Mouse (Mus musculus): ENCODE measurements around the gene Tpgs1. TPM values are rescaled to one million over a fixed set of nuclear protein-coding genes. Genes with fewer than 3 reads are reported as not detected.

Gene Tpgs1
- polyA plus RNA-seq, 1 experiment from 2014 or later, result 76.6 TPM

DNA sequence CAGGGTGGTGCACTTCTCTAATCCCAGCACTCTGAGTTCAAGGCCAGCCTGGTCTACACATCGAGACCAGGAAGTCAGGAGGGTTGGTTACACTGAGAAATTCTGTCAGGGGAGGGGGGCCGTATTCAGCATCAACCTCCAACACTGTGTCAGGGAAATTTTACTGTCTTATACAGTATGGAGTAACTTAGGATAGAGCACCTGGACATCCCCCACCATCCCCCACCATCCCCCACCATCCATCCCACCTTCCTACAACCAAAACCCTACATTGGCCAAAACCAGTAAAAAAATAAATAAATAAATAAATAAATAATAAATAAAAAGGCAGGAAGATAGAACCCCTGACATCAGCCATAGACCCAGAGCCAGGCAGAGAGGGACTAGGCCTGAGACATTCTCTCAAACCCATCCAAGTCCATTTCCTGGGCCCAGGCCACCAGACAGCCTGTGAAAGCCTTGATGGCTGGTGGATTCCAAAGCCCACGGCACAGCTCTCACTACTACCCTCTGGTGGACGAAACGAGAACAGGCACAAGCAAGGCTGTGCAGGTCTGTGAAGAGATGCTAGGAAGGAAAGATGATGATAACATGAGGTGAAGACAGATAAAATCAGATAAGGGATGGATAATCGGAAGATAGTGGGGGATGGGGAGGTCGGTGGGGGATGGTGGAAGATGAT, 20.0 kb upstream of the Tpgs1 start:
- no peak overlapping the region for H3K4me3 ChIP-seq
- peaks cover 8% of the 10 kb centered on the region for H3K4me1 ChIP-seq (replicated peaks)
- no peaks in the 10 kb centered on the region; the same call in 1 of the 2 replicates for H3K27me3 ChIP-seq (ENCODE audit: insufficient read depth, poor library complexity, severe bottlenecking)
- no peaks in the 10 kb centered on the region for H3K36me3 ChIP-seq
- no peaks in the 10 kb centered on the region for H3K9me3 ChIP-seq
- 31% methylated on average over 7 of the region's 7 CpGs for WGBS
- DNase-seq (ENCODE audit: low spot score), result peak; percentile 79
- no peak overlapping the region for H3K27ac ChIP-seq

DNA sequence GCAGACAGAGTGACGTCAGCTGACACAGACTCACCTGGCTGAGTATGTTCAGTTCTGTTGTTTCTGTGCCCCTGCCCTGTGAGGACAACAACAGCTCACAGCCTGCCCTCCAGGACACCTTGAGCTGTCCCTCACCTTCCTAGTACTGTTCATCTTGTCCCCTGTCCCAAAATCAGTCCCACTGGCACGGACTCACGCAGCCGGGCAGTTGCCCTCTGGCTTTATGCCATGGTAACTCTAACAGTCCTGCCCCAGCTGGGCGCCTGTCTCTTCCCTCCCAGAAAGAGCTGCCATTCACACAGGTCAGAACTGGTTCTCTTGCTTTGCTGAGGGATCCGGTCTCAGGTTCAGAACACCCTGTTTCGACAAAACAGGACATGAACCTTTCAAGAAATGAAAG, 16.4 kb upstream of the Tpgs1 start:
- Histone ChIP-seq H3K27me3 (ENCODE audit: insufficient read depth, poor library complexity, severe bottlenecking) (no peaks in the 10 kb centered on the region; the same call in 1 of the 2 replicates), H3K4me3 (no peak overlapping the region), H3K4me1 (replicated peaks) (peaks cover 10% of the 10 kb centered on the region), H3K9me3 (no peaks in the 10 kb centered on the region), H3K27ac (no peak overlapping the region), H3K36me3 (no peaks in the 10 kb centered on the region)
- 90% methylated on average over 7 of the region's 7 CpGs for WGBS
- no peak for DNase-seq (ENCODE audit: low spot score)

GRCm38 (mm10) chr10:79654946-79655395, 14.2 kb upstream of the Tpgs1 start:
- H3K9me3 ChIP-seq, result no peaks in the 10 kb centered on the region
- no peaks in the 10 kb centered on the region; the same call in 1 of the 2 replicates for H3K27me3 ChIP-seq (ENCODE audit: insufficient read depth, poor library complexity, severe bottlenecking)
- 45% methylated on average over 1 of the region's 1 CpGs for WGBS
- peak; percentile 51 for DNase-seq (ENCODE audit: low spot score)
- H3K27ac ChIP-seq, result no peak overlapping the region
- peaks cover 10% of the 10 kb centered on the region for H3K4me1 ChIP-seq (replicated peaks)
- no peaks in the 10 kb centered on the region for H3K36me3 ChIP-seq
- H3K4me3 ChIP-seq, result no peak overlapping the region

DNA sequence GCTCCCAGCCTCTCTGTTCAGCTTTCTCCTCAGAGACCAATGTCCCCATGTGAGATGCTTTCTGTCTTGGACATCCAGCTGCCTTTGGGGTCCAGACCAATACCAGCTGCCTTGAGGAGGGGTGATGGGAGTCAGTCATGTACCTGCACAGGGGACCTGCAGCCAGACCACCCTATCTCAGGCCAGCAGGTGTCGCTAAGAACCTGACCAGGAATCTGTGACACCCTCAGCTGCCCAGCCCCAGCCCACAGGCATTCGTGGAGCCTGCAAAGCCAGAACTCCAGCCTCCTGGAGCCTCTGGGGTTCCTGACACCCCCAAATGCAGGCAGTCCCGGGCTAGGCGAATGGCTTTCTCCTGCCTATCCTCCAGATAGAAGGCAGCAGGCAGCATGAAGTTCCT, 10.3 kb upstream of the Tpgs1 start:
- Histone ChIP-seq H3K9me3 (no peaks in the 10 kb centered on the region), H3K27me3 (ENCODE audit: insufficient read depth, poor library complexity, severe bottlenecking) (no peaks in the 10 kb centered on the region), H3K27ac (no peak overlapping the region), H3K4me3 (no peak overlapping the region), H3K36me3 (no peaks in the 10 kb centered on the region), H3K4me1 (replicated peaks) (peaks cover 20% of the 10 kb centered on the region)
- 21% methylated on average over 4 of the region's 4 CpGs for WGBS
- no peak for DNase-seq (ENCODE audit: low spot score)

DNA sequence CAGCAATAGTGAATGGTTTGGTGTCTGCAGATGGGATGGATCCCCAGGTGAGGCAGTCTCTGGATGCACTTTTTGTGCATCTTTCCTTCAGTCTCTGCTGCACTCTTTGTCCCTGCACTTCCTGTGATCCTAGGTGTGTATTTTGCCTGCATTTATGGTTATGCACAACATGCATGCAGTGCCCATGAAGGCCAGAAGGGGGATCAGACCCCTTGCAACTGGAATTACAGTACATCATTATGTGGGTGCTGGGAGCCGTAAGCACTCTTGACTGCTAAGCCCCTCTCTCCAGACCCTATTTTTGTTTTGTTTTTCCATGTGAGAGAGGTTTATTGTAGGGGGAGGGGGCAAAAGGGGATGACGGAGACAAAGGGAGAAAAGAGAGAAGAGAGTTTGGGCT, 8.9 kb upstream of the Tpgs1 start:
- 86% methylated on average over 2 of the region's 2 CpGs for WGBS

GRCm38 (mm10) chr10:79661861-79662260, 7.3 kb upstream of the Tpgs1 start:
- 0 out of 2 replicates have a peak overlapping the region, but pooled peaks have one; percentile 36 for H3K27ac ChIP-seq
- WGBS, result 62% methylated on average over 3 of the region's 3 CpGs
- no peaks in the 10 kb centered on the region for H3K27me3 ChIP-seq (ENCODE audit: insufficient read depth, poor library complexity, severe bottlenecking)

More for the DNA sequence above, 8.9 kb upstream of the Tpgs1 start:
- Histone ChIP-seq H3K36me3 (no peaks in the 10 kb centered on the region), H3K4me1 (replicated peaks) (peaks cover 21% of the 10 kb centered on the region), H3K27me3 (ENCODE audit: insufficient read depth, poor library complexity, severe bottlenecking) (no peaks in the 10 kb centered on the region), H3K27ac (no peak overlapping the region), H3K9me3 (no peaks in the 10 kb centered on the region), H3K4me3 (no peak overlapping the region)
- no peak for DNase-seq (ENCODE audit: low spot score)

GRCm38 (mm10) chr10:79664131-79664665, 5.0 kb upstream of the Tpgs1 start, which contains the start of gene Madcam1:
Madcam1 (plus strand) TSS chr10:79664559.
- no peak within 1 kb of the TSS for H3K4me3 ChIP-seq
- 12% methylated on average over 13 of the region's 13 CpGs for WGBS

More at GRCm38 (mm10) chr10:79661861-79662260, 7.3 kb upstream of the Tpgs1 start:
- peaks cover 22% of the 10 kb centered on the region for H3K4me1 ChIP-seq (replicated peaks)
- no peak for DNase-seq (ENCODE audit: low spot score)
- no peak overlapping the region for H3K4me3 ChIP-seq
- H3K36me3 ChIP-seq, result no peaks in the 10 kb centered on the region
- H3K9me3 ChIP-seq, result no peaks in the 10 kb centered on the region

GRCm38 (mm10) chr10:79665051-79665450, 4.1 kb upstream of the Tpgs1 start:
- Histone ChIP-seq H3K27ac (no peak overlapping the region), H3K4me1 (replicated peaks) (peaks cover 30% of the 10 kb centered on the region), H3K27me3 (ENCODE audit: insufficient read depth, poor library complexity, severe bottlenecking) (no peaks in the 10 kb centered on the region), H3K4me3 (no peak overlapping the region), H3K9me3 (no peaks in the 10 kb centered on the region), H3K36me3 (no peaks in the 10 kb centered on the region)
- WGBS, result 89% methylated on average over 8 of the region's 8 CpGs
- no peak for DNase-seq (ENCODE audit: low spot score)

More at GRCm38 (mm10) chr10:79664131-79664665, 5.0 kb upstream of the Tpgs1 start, which contains the start of gene Madcam1:
- Histone ChIP-seq H3K27me3 (ENCODE audit: insufficient read depth, poor library complexity, severe bottlenecking) (no peaks in the 10 kb centered on the region), H3K36me3 (no peaks in the 10 kb centered on the region), H3K9me3 (no peaks in the 10 kb centered on the region), H3K4me1 (replicated peaks) (peaks cover 28% of the 10 kb centered on the region), H3K27ac (no peak within 1 kb of the TSS)
- DNase-seq (ENCODE audit: low spot score), result peak; percentile 87

DNA sequence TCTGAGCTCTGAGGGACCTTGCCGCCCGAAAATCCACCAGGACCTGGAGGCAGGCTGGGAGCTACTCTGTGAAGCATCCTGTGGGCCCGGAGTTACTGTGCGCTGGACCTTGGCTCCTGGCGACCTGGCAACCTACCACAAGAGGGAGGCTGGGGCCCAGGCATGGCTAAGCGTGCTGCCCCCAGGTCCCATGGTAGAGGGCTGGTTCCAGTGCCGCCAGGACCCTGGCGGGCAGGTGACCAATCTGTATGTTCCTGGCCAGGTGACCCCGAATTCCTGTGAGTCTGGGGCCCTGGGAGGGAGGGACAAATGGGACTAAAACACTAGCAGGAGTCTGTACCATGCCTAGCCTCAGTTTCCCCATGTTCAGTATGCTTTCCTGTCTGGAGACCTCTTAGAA, 2.7 kb upstream of the Tpgs1 start:
- Histone ChIP-seq H3K36me3 (0 out of 2 replicates have a peak, but pooled peaks cover 2% of the 10 kb centered on the region), H3K27ac (no peak overlapping the region), H3K4me3 (no peak overlapping the region), H3K9me3 (no peaks in the 10 kb centered on the region), H3K4me1 (replicated peaks) (peaks cover 40% of the 10 kb centered on the region), H3K27me3 (ENCODE audit: insufficient read depth, poor library complexity, severe bottlenecking) (no peaks in the 10 kb centered on the region)
- WGBS, result 70% methylated on average over 9 of the region's 9 CpGs
- DNase-seq (ENCODE audit: low spot score), result no peak

DNA sequence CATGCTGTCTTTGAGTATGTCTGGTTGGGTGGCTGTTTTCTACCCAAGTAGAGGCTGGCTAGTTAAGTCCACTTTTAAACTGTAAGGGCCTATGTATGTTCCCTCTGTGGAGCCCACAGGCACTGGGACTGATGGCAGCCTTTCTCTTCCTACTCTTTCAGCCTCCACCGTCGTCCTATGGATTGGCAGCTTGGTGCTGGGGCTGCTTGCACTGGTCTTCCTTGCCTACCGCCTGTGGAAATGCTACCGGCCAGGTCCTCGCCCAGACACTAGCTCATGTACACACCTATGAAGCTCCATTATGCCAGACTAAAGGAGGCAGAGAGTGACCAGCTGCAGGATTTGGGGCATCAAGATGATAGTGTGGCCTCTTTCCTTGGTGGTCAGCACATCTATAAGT, 1.1 kb upstream of the Tpgs1 start:
- DNase-seq (ENCODE audit: low spot score), result no peak
- Histone ChIP-seq H3K27me3 (ENCODE audit: insufficient read depth, poor library complexity, severe bottlenecking) (no peaks in the 10 kb centered on the region), H3K9me3 (no peaks in the 10 kb centered on the region), H3K4me1 (replicated peaks) (peaks cover 40% of the 10 kb centered on the region), H3K4me3 (peak overlapping the region; percentile 77; the same call in 1 of the 2 replicates), H3K27ac (peak overlapping the region; percentile 98; the same call in 1 of the 2 replicates), H3K36me3 (peaks cover 17% of the 10 kb centered on the region)
- WGBS, result 85% methylated on average over 5 of the region's 5 CpGs

GRCm38 (mm10) chr10:79669576-79670057, 448 bp downstream of the Tpgs1 start:
- Histone ChIP-seq H3K27ac (peak overlapping the region; percentile 98), H3K36me3 (peaks cover 31% of the 10 kb centered on the region), H3K4me1 (replicated peaks) (peaks cover 32% of the 10 kb centered on the region), H3K27me3 (ENCODE audit: insufficient read depth, poor library complexity, severe bottlenecking) (no peaks in the 10 kb centered on the region), H3K4me3 (peak overlapping the region; percentile 77), H3K9me3 (no peaks in the 10 kb centered on the region)
- WGBS, result under 1% methylated on average over 47 of the region's 47 CpGs
- DNase-seq (ENCODE audit: low spot score), result peak; percentile 86

GRCm38 (mm10) chr10:79670071-79670888, 1.1 kb downstream of the Tpgs1 start:
- WGBS, result 35% methylated on average over 15 of the region's 15 CpGs
- Histone ChIP-seq H3K4me1 (replicated peaks) (peaks cover 33% of the 10 kb centered on the region), H3K27ac (peak overlapping the region; percentile 98), H3K27me3 (ENCODE audit: insufficient read depth, poor library complexity, severe bottlenecking) (no peaks in the 10 kb centered on the region), H3K36me3 (peaks cover 33% of the 10 kb centered on the region), H3K4me3 (peak overlapping the region; percentile 77), H3K9me3 (no peaks in the 10 kb centered on the region)
- DNase-seq (ENCODE audit: low spot score), result no peak

Data from hindbrain, embryonic 10.5 days (tissue).